Mouse (Mus musculus) heart, embryonic 10.5 days (tissue): ENCODE results near the gene Ccdc194. TPM values are rescaled to one million over a fixed set of nuclear protein-coding genes. Genes with fewer than 3 reads are reported as not detected.

ENCODE experiments used
- DNase-seq: peaks from one replicate; pipeline ENCODE4 v3.0.0-alpha.2; 2017; ENCODE audit warnings: low spot score
- H3K27ac ChIP-seq: fragments of 300-500 bp; sonication (generic); 2 replicates; pipeline ENCODE4 v1.5.1; 2016; ENCODE audit warnings: mild to moderate bottlenecking
- H3K27me3 ChIP-seq: fragments of 300-500 bp; sonication (generic); 2 replicates; pipeline ENCODE4 v1.6.1; 2016; ENCODE audit warnings: mild to moderate bottlenecking; ENCODE audit not compliant: poor library complexity, insufficient read depth, severe bottlenecking
- H3K36me3 ChIP-seq: fragments of 300-500 bp; sonication (generic); 2 replicates; pipeline ENCODE4 v1.6.1; 2016; ENCODE audit warnings: mild to moderate bottlenecking, moderate library complexity
- H3K4me1 ChIP-seq: fragments of 300-500 bp; sonication (generic); 2 replicates; pipeline ENCODE4 v1.6.1; 2016; ENCODE audit warnings: mild to moderate bottlenecking
- H3K4me3 ChIP-seq: fragments of 300-500 bp; sonication (generic); 2 replicates; pipeline ENCODE4 v1.5.1; 2016; ENCODE audit warnings: mild to moderate bottlenecking, moderate library complexity
- H3K9me3 ChIP-seq: fragments of 300-500 bp; sonication (generic); 2 replicates; pipeline ENCODE4 v1.6.1; 2016; ENCODE audit warnings: mild to moderate bottlenecking, moderate library complexity
- WGBS: fragments of 180-500 bp; shearing (Covaris S2); methylation state at CpG from one replicate; pipeline ENCODE4 v1.1.7; 2016; 5-methylcytosine and 5-hydroxymethylcytosine counted together
- polyA plus RNA-seq: library from polyadenylated mRNA; unstranded; fragments of >200 nt; fragmentation: Nextera tagmentation; extraction: Ambion mirVana; gene quantifications from 2 replicates; pipeline ENCODE4 v1.2.1, GENCODE M21; 2016

Ccdc194 gene
- polyA plus RNA-seq, 1 experiment from 2014 or later = 0.99 TPM

DNA sequence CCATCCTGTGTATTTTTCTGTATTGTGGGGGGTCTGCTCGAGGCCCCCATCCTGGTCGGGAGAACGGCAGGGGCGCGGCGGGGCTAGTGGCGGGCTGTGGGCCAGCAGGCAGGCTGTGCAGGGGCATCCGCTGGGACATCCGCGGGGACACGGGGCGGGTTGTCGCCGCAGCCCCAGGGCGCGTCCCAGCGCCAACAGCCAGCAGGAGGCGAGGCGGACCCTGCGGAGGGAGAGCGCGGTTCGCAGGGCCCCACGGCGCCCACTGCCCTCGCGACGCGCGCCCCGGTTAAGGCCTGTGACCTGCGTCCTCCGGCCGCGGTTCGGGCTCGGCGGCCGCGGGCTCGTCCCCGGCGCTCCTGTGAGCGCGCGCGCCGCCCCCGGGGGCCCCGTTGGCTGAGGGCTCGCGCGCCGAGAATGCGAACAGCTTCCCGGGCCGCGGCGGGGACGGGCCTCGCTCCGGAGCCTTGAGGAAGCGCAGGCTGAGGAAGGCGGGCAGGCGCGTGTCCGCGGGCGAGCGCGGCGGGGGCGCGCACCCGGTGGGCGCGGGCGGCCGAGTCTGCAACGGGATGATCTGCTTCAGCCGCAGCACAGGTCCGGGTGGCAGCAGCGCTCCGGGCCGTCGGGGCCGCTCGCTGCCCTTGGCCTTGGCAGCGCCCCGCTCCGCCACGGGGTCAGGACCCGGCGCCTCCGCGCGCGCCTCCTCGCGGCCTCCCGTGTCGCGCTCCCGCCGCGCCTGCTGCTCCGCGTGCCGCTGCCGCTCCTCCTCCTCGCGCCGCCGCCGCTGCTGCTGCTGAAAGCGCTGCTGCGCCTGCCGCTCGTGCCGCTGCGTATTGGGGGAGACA, 49.2 kb downstream of the Ccdc194 start:
- peaks cover 30% of the 10 kb centered on the region for H3K4me1 ChIP-seq
- no peaks in the 10 kb centered on the region for H3K9me3 ChIP-seq
- WGBS = under 1% methylated on average over 92 of the region's 121 CpGs
- H3K4me3 ChIP-seq = peak overlapping the region; percentile 74
- DNase-seq = no peak
- peaks cover 62% of the 10 kb centered on the region for H3K36me3 ChIP-seq
- peak overlapping the region; percentile 90 for H3K27ac ChIP-seq
- peaks cover 35% of the 10 kb centered on the region for H3K27me3 ChIP-seq

DNA sequence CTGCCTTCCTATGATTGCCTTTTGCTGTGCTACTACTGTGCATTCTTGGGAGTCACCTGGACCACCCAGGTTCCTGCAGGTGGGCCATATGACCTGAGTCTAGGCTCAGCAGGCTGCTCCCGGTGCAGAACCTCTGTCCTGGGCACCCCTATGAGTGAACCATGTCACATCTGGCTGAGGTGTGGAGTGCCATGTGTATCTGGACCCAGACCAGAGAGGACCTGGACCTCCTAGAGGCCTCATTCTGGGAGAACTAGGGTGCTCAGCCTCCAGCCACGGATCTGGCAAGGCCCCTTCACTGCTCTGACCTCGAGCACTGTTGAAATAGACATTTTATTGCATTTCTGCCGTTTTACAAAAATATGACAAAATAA, 49.8 kb downstream of the Ccdc194 start:
- Histone ChIP-seq H3K36me3 (peaks cover 65% of the 10 kb centered on the region), H3K27me3 (peaks cover 29% of the 10 kb centered on the region), H3K4me3 (peak overlapping the region; percentile 74), H3K9me3 (no peaks in the 10 kb centered on the region), H3K4me1 (peaks cover 28% of the 10 kb centered on the region), H3K27ac (peak overlapping the region; percentile 90; the same call in 1 of the 2 replicates)
- DNase-seq = no peak
- WGBS = 26% methylated on average over 4 of the region's 4 CpGs

DNA sequence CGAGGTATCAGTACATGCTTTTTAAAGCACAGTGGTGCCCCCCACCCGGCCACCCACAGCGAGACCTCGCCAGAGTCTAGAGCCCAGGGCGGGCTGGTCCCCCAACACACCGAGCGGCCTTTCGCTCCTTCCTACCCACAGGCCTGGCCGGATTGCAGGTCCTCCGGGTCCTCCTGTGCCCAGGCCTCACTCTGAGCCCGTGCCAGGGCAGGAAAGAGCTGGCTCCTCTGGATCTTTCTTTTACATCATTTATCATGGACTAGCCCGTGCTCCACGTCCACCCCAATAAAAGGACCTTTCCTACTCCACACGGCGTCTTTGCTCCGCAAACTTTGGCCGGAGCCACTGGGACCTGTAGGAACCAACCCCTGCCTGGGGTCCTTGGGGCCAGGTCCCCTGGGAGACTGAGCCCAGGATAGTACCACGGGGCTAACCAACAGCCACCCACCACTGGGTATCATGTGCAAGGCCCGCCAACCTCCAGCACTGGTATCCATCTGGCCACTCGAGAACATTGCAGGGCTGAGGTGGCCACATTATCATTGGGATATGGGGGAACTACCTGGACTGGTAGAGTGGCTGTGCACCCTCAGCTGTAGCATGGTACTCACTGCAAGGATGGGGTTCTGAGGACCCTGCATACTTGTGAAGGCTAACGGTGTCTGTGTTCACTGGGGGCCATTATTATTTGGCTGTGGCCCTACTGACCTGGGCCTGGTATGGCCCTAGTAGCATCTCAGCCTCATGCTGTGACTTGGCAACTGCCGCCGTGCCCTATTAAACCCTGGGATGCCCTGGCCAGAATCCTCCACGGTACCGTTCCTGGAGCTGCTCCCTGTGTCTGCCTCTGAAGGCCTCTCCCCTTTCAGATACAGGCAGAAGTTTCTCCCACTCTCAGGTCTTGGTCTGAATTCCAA, 50.5 kb downstream of the Ccdc194 start:
- H3K4me3 ChIP-seq = peak overlapping the region; percentile 74
- DNase-seq = no peak
- WGBS = 91% methylated on average over 25 of the region's 25 CpGs
- H3K36me3 ChIP-seq = peaks cover 64% of the 10 kb centered on the region
- H3K4me1 ChIP-seq = peaks cover 33% of the 10 kb centered on the region
- H3K9me3 ChIP-seq = no peaks in the 10 kb centered on the region
- H3K27ac ChIP-seq = 0 out of 2 replicates have a peak overlapping the region, but pooled peaks have one; percentile 29
- peaks cover 22% of the 10 kb centered on the region for H3K27me3 ChIP-seq

DNA sequence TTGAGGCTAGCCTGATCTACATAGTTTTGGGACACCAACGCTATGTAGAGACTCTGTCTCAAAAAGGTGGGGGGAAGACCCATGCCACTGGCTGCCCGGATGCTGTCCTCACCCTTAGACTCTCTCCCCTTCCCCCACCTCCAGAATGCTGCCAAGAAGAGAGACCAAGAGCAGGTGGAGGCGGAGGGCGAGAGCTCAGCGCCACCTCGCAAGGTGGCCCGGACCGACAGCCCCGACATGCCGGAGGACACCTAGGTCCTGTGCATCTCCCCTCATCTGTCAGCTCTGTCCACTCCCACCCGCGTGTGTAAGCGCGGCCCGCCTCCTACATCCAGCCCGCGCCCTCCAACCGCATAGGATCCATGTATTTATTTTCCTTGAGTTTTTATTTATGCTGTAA, 51.2 kb downstream of the Ccdc194 start:
- WGBS = 96% methylated on average over 18 of the region's 18 CpGs

DNA sequence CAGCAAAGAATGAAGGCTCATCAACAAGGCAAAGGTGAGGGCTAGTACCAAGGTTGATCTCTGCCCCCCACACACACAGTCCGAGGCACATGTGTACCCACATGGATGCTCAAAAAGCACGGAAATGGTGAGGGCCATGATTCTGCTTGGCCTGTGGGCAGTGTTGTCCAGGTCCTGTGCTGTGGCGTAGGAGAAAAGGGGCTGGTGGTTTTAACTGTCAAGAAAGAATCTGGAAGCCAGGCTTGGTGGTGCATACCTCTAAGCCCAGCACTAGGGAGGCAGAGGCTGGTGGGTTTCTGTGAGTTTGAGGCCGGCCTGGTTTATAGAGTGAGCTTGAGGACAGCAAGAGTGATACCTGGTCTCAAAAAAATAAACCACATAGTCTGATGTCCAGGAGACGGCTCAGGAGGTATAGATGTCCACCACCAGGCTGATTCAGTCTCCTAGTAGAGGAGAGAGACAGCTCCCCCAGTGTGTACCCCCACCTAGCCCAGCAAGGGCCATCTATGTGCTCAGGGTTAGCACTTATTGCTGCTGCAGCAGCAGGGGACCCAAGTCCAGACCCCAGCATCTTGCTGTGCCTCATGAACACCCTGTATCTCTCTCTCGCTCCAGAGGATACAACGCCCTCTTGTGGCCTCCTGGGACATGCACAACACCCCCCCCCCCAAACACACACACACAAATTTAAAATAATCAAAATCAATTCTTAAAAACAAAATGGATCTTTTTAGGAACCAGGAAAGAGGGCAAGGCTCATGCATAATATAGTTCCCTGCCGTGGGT, 52.7 kb downstream of the Ccdc194 start:
- Histone ChIP-seq H3K27me3 (0 out of 2 replicates have a peak, but pooled peaks cover 5% of the 10 kb centered on the region), H3K4me3 (no peak overlapping the region), H3K27ac (no peak overlapping the region), H3K9me3 (no peaks in the 10 kb centered on the region), H3K4me1 (peaks cover 41% of the 10 kb centered on the region), H3K36me3 (peaks cover 53% of the 10 kb centered on the region)
- WGBS = 87% methylated on average over 8 of the region's 8 CpGs
- no peak for DNase-seq

More for the DNA sequence above, 51.2 kb downstream of the Ccdc194 start:
- H3K4me3 ChIP-seq = no peak overlapping the region
- peaks cover 17% of the 10 kb centered on the region for H3K27me3 ChIP-seq
- H3K9me3 ChIP-seq = no peaks in the 10 kb centered on the region
- peaks cover 64% of the 10 kb centered on the region for H3K36me3 ChIP-seq
- H3K27ac ChIP-seq = no peak overlapping the region
- no peak for DNase-seq
- H3K4me1 ChIP-seq = peaks cover 40% of the 10 kb centered on the region

DNA sequence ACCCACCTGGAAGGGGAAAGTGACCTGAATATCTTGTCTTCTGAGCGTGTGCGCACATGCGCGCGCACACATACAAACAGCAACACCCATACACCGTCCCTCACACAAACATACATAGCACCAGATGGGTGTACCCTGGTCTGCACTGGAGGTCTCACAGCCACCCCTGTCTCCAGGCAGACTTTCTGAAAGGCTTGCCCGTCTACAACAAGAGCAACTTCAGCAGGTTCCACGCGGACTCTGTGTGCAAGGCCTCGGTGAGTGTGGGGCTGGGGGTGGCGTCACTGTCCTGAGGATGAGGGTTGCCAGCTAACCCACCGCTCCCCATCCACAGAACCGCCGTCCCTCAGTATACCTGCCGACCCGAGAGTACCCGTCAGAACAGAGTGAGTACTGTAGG, 53.6 kb downstream of the Ccdc194 start:
- WGBS = 93% methylated on average over 17 of the region's 17 CpGs
- H3K27me3 ChIP-seq = no peaks in the 10 kb centered on the region
- H3K4me3 ChIP-seq = no peak overlapping the region
- no peak overlapping the region for H3K27ac ChIP-seq
- H3K4me1 ChIP-seq = peaks cover 33% of the 10 kb centered on the region
- no peaks in the 10 kb centered on the region for H3K9me3 ChIP-seq
- no peak for DNase-seq
- peaks cover 53% of the 10 kb centered on the region for H3K36me3 ChIP-seq

DNA sequence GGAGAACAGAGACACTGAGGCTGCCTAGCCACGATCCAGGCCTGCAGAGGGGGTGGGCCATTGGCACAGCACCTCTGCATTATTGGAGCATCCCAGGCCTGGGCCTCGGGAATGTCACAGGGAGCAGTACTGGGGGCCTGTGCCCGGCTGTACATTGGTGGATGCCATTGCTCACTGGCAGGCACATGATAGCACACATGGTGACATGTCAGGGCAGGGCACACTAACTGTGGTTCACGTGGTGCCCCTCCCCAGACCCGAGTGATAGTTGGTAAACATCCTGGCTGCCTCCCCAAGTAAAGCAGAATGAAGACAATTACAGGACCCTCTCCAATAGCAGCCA, 54.6 kb downstream of the Ccdc194 start:
- DNase-seq = no peak
- WGBS = 85% methylated on average over 5 of the region's 5 CpGs
- H3K27me3 ChIP-seq = no peaks in the 10 kb centered on the region
- H3K4me1 ChIP-seq = peaks cover 23% of the 10 kb centered on the region
- H3K4me3 ChIP-seq = no peak overlapping the region
- H3K9me3 ChIP-seq = no peaks in the 10 kb centered on the region
- no peak overlapping the region for H3K27ac ChIP-seq
- H3K36me3 ChIP-seq = peaks cover 61% of the 10 kb centered on the region

DNA sequence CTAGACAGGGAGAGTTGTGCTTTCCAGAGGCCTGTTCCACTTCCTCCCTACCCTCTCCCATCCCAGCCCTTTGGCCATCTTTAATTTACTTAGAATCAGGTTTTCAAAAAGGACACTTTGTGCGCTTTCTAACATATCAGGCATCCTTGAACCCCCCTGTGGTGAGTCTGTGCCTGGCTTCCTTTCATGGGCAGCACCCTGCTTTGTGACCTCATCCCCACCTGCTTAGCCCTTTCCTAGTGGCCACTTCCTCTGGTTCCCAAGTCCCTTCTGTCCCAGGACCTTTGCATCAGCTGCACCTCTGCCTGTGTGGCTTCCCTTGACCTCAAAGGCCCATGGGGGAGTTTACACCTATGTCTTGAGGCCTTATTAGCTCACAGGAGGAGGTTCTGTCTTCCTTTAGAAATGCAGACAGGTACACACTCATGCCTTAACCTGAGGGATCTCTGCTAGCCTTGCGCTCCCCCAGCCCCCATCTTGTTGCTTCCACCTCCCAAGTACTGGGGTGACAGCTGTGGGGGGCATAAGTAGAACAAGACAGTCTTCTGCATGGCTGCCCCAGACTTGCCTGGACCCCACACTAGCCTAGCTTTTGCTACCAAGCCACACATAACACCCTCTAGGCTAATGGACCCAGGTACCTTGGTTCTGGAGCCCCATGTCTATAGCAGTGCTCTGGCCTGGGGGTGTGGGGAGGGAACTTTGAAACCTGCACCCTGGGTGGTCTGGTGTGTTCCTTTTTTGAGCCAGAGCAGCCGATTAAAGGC, 55.2 kb downstream of the Ccdc194 start:
- no peak for DNase-seq
- Histone ChIP-seq H3K9me3 (no peaks in the 10 kb centered on the region), H3K36me3 (peaks cover 59% of the 10 kb centered on the region), H3K27ac (no peak overlapping the region), H3K27me3 (no peaks in the 10 kb centered on the region), H3K4me3 (peak overlapping the region; percentile 94), H3K4me1 (peaks cover 23% of the 10 kb centered on the region)
- 85% methylated on average over 3 of the region's 3 CpGs for WGBS

Other genes with a start within 250 kb of the Ccdc194 start
- 68.7 and 79.5 TPM in 2 replicates for gene Use1, start 158.9 kb downstream of the Ccdc194 start, polyA plus RNA-seq
- gene Ocel1, start 154.4 kb downstream of the Ccdc194 start, polyA plus RNA-seq = 3.9 and 4.2 TPM in 2 replicates
- 48.4 and 79.0 TPM in 2 replicates for gene Nr2f6, start 143.8 kb downstream of the Ccdc194 start, polyA plus RNA-seq
- gene Ushbp1, start 129.9 kb downstream of the Ccdc194 start, polyA plus RNA-seq = 6.1 and 7.9 TPM in 2 replicates
- gene Babam1, start 128.8 kb downstream of the Ccdc194 start, polyA plus RNA-seq = 101 and 111 TPM in 2 replicates
- 33.8 and 35.9 TPM in 2 replicates for gene Ankle1, start 119.7 kb downstream of the Ccdc194 start, polyA plus RNA-seq
- gene Abhd8, start 62.1 kb downstream of the Ccdc194 start, polyA plus RNA-seq = 34.5 and 41.5 TPM in 2 replicates
- gene Mrpl34, start 60.8 kb downstream of the Ccdc194 start, polyA plus RNA-seq = 172 and 181 TPM in 2 replicates
- 107 and 128 TPM in 2 replicates for gene Dda1, start 56.5 kb downstream of the Ccdc194 start, polyA plus RNA-seq
- gene Ano8, start 39.7 kb downstream of the Ccdc194 start, polyA plus RNA-seq = 0.73 and 2.7 TPM in 2 replicates
- 13.2 and 14.7 TPM in 2 replicates for gene Gtpbp3, start 37.6 kb downstream of the Ccdc194 start, polyA plus RNA-seq
- gene Plvap, start 14.0 kb downstream of the Ccdc194 start, polyA plus RNA-seq = 174 and 198 TPM in 2 replicates
- gene Bst2, start 11.7 kb upstream of the Ccdc194 start, polyA plus RNA-seq = 16.8 and 20.7 TPM in 2 replicates
- 71.9 and 75.6 TPM in 2 replicates for gene Mvb12a, start 17.2 kb upstream of the Ccdc194 start, polyA plus RNA-seq
- gene Tmem221, start 33.2 kb upstream of the Ccdc194 start, polyA plus RNA-seq = 0.37 and 0.97 TPM in 2 replicates
- gene Nxnl1, start 40.9 kb upstream of the Ccdc194 start, polyA plus RNA-seq = not detected in 2 replicates
- 19.0 and 19.4 TPM in 2 replicates for gene Slc27a1, start 43.2 kb upstream of the Ccdc194 start, polyA plus RNA-seq
- gene Pgls, start 66.5 kb upstream of the Ccdc194 start, polyA plus RNA-seq = 195 and 228 TPM in 2 replicates
- gene Fam129c, start 71.9 kb upstream of the Ccdc194 start, polyA plus RNA-seq = 1.6 and 3.6 TPM in 2 replicates
- gene Colgalt1, start 85.3 kb upstream of the Ccdc194 start, polyA plus RNA-seq = 54.4 and 60.5 TPM in 2 replicates
- 0.31 and 0.48 TPM in 2 replicates for gene Unc13a, start 146.0 kb upstream of the Ccdc194 start, polyA plus RNA-seq
- gene Jak3, start 150.6 kb upstream of the Ccdc194 start, polyA plus RNA-seq = 6.7 and 9.7 TPM in 2 replicates
- 0.99 and 1.5 TPM in 2 replicates for gene Insl3, start 163.5 kb upstream of the Ccdc194 start, polyA plus RNA-seq
- 1.6 and 2.9 TPM in 2 replicates for gene B3gnt3, start 176.1 kb upstream of the Ccdc194 start, polyA plus RNA-seq
- 2.0 and 3.1 TPM in 2 replicates for gene Fcho1, start 200.0 kb upstream of the Ccdc194 start, polyA plus RNA-seq